Mouse (Mus musculus) R1 (cell line): ENCODE results near the gene Olfr314.
"Not testable (repeated sequence)": the region's sequence is repeated elsewhere in the genome, so short reads cannot be mapped to it uniquely, and the experiment has no call there.

Experiments used
- DNase-seq: peaks from one replicate; pipeline ENCODE4 v3.0.0-alpha.2; 2018; ENCODE audit warnings: low read depth, low spot score

Gene Olfr314

DNA sequence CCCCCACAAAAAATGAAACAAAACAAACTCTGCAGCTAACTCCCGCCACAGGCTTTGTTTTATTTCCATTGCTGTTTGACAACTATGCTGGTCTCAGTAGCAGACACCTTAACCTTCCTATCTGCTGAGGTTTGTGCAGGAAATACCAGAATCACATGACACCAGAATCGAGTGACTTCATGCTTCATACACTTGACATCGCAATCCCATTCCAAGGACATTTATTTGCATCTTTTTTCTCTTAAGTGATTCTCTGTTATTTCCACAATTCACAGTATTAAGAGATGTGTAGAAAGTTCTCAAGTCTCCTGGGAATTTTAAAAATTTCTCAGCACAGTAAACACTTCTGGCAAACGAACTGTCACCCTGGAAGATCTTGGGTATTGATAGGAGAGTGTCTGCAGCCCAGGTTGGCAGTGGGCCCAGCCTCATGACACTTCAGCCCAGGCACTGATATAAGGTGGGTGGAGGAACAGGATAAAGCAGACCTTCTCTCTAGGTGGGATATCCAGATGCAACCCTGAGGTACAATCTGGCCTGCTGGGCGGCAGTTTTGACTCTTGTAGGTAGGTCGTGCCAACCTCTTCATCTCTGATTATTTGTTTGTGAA lies at the start of gene Olfr314:
Olfr314 (plus strand) TSS at position 473 of the 610 bp plus-strand sequence.
- no peak for DNase-seq

DNA sequence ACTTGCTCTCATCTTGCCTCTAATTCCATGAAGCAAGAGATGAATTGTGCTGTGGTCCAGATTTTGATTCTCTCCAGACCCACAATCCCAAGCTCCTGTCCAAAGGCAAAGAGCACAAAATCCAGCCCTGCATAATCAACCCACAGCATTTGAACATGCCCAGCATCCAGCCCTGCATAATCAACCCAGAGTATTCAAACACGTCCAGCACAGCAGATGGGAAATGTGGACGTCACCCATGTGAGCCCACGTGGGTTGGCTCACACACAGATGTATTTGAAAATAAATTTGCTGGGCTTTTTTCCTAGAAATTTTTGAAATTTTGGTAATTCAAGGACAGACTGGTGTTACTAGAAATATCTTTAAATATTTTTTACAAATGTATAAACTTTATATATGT lies 49.4 kb upstream of the Olfr314 start:
- DNase-seq: peak; percentile 6

DNA sequence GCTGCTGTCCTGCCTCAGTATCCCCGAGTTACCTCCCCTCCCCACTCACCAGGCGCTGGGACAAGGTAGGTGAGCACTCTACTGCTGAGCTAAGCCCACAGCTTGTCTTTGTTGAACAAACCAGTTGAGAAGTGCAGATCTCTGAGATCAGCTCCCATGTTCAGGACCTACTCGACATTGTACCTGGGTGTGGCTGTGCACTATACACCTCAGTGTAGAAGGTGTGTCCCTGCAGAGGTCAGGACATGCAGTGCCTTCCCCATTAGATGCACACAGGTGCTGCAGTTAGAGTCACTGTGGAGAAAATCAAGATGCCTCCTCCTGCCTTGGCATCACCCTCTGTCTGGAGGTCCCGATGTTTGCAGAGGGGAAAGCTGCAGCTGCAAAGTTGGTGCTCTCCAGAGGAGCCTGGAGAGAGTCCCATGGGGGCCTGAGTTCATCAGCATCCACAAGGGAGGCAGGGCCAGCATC lies 43.9 kb upstream of the Olfr314 start, which contains the start of gene Olfr317:
Olfr317 (minus strand) TSS at position 421 of the 471 bp plus-strand sequence.
- no peak for DNase-seq

DNA sequence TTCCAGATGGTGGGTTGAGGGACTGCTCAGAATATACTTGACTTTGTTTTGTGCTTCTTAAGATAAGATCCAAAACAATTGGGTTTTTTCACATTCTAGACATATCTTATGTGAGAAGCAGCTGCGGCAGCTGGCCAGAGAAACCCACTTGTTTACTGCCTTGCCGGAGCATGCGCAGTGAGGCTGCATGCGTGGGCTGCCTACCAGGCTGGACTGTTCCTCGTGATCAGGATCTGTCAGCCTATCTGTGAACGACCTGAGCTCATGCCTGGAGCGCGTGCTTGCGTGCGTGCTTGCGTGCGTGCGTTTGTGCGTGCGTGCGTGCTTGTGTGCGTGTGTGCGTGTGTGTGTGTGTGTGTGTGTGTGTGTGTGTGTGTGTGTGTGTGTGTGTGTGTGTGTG lies 31.7 kb upstream of the Olfr314 start:
- peak; percentile 26 for DNase-seq

DNA sequence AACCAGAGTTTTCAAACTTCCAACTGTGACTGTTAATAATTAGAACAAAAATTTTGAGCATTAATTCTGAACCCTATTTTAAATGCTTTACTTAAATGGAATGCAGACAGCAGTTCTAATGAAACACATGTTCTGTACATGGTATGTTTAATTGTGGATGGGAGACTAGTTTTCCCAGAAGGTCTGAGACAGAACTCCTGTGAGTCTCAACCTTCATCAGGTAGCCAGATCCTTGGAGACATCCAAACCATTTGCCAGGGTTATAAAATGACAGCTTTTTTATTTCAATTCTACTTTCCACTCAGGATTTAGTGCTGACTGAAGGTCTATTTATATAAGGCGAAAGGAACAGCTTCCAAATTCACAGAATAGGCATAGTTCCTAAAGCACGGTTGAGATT lies 30.3 kb upstream of the Olfr314 start, which contains the start of gene Olfr316:
Olfr316 (plus strand) TSS at position 301 of the 400 bp plus-strand sequence.
- no peak for DNase-seq

DNA sequence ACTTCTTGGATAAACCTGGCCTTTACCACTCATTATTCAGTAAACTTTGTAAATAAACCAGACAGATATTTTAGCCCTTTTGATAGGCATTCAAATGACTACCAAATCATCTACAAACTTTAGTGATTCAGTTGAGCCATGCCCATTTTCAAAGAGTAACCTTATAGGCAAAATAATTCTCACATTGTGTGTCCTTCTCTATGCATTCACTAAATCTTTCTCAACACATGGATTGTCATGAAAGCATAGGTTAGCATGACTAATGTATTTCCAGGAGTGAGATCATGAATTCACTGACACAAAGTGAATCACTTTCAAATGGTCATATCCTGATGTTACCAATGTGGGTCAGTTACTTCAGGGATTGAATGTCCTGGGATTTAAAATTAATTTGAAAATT lies 9.9 kb upstream of the Olfr314 start, which contains the start of gene Olfr315:
Olfr315 (plus strand) TSS at position 301 of the 400 bp plus-strand sequence.
- DNase-seq: no peak

DNA sequence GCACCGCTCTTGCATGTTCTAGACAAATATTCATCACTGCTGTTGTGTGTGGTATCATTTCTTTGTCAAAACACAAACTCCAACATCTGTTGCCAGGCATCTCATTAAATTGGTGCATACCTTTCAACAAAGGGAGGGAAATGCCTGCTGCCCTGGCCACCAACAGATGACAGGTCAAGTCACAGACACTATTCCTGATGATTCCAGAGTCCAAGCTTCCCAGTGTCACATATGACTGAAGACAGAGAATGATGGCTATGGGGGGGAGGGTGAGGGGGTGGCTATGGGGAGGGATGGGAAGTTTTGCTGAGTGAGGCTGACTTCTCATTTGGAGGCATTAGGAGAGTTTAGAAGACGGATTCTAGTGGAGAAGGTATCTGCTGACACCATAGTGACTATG lies 1.4 kb downstream of the Olfr314 start:
- no peak for DNase-seq

DNA sequence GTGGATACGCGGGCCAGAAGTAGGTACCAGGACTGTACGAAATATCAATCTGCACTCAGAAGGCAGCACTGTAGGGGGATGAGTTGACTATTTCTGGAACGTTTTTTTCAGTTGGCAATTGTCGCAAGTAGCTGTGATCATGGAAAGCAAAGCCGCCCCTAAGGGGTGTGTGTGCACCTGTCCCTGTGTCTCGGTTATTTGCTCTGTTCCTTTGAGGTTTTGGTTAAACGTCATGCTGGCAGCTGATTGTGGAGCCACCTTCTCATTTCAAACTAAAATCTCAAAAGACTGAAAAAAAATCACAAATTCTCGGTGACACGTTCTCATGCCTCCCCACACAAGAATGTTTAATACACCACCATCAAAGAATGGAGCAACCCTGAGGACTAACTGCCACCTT lies 4.9 kb downstream of the Olfr314 start:
- no peak for DNase-seq

DNA sequence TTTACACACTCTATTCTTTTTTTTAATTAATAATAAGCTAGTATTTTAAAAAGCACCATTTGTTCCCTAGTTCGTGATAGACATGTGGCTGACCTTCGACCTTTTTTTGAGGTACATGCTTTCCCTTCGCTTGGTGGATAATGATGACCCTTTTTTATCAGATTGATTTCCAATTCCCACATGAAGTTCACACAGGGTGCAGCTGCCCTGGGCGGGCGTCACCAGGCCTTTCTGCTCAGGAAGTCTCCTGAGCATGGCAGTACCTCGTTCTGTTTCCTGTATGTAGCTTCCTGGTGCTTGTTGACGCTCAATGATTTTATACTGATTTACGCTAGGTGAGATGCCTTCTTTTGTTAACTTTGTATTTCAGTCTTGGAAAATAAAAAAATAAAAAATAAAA lies 5.6 kb downstream of the Olfr314 start:
- DNase-seq: no peak

DNA sequence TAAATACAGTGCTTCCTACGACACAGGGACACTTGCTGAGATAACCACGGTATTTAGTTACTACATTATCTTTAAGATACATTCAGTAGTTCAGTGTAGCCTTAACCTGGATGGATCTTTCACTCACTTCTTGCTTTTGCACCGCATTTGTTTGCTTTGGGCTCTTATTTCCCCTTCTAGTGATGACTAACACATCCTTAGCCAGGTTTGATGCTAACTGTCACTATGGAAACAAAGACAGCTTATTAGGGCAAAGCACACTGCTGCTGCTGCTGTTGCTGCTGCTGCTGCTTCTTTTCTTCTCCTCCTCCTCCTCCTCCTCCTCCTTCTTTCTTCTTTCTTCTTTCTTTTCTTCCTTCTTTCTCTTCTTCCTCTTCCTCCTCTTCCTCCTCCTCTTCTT lies 6.8 kb downstream of the Olfr314 start:
- no peak for DNase-seq

DNA sequence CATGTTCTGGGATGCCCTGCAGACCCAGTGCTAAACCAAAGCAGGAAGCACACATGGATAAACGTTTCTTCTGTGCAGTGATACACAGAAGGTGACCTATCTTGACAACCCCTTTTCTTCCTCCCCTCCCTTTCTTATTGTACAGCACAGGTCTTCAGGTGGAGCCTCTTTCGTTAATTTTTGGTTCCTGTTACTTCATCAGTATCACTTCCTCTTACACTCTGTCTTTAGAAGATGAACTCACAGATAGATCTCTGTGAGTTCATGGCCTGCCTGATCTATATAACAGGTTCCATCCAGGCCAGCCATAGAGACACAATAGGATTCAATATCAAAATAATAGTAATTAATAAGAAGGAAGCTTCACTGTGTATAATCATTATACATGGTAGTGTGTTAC lies 7.3 kb downstream of the Olfr314 start:
- no peak for DNase-seq

DNA sequence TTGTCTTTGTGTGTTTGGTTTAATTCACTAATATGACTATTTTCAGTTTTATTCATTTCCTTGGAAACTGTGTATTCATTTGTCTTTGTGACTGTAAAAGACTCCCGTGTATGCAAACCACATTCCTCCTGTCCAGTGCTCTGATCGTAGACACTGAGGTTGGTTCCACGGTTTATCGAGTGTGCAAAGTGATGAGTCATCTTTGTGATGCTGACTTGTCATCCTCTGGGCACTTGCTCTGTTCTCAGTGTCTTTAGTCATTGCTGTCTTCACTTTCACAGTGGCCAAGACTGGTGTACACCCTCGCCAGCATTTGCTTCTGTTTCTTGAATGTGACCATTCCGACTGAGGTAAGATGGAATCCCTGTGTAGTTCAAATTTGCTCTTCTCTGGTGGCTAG lies 7.9 kb downstream of the Olfr314 start:
- no peak for DNase-seq

DNA sequence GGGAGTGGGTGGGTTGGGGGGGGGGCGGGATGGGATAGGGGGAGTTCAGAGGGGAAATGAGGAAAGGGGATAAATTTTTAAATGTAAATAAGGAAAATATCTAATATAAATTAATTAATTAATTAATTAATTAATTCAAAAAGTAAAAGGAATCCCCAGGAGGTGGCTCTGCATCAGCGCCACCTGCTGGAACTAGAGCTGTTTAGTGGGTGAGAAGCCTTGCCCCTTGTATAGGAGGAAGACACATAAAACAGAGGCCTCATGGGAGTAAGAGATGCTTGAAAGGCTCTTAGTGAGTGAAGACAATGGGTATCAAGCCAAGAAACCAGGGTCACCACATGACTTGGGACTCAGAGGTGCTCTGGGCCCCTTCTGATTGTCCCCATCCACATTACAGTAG lies 13.1 kb downstream of the Olfr314 start:
- no peak for DNase-seq

DNA sequence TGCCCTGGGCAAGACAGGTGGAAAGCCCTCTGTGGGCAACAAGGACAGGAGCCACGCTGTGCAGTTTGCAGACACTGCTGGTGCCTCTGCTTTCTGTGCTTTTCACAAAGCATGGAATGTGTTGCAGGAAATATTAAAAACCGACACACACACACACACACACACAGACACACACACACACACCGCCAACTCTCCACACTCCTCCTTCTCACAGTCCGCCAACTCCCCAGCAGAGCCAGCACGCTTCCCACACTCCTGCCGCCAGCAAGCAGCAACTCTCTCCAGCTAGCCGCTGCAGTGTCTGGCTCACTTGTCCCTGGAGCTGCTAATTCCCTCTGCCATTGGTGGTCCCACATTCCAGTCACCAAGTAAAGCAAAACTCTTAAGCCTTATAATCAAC lies 14.1 kb downstream of the Olfr314 start:
- DNase-seq: no peak

DNA sequence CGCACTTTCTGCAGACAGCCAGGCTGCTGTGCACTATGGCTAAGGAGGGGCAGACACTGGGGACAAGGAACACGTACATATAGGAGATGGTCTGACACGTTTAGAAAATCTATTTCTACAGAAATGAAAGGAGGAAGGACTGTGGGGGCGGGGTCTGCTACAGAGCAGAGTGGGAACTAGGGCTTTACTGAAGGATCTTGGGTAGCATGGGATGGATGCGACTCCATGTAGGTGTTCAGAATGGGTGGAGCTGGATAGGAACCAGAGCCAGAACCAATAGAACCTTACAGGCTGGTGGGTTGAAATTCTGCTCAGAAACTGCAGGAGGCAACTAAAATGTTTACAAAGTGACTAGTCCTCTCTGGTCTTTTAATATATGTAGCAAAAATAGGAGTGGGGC lies 17.0 kb downstream of the Olfr314 start:
- no peak for DNase-seq

DNA sequence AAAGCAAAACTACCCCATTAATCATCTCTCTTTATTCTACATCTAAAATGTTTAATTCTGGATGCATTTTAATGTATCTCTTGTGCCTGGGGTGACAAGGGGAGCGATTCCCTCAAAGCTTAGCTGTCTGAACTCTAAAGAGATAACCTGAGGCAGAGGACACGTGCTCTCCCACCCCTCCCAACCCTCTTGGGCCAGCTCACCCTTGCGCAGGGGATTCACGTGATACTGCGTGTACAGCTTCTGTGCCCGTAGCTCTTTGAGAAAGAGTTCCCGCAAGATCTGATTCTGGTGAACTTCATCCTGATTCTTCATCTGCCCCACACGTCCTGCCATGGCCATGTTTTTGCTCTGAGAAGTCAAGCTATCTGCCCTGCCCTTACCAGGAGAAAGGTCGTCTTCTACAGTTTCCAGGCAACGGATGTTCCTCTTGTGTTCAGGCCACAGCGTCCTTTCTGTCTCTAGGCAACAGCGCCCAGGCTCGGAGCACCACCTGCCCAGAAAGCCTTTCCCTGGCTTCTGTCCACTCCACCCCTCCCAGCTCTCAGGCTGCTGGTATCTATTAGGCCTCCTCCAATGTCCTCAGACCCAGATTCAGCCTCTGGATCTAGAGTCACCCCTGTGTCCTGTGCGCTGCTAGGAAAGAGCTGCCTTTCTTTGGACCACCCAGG lies 18.9 kb downstream of the Olfr314 start, which contains the start of gene Fam183b:
Fam183b (minus strand) TSS at position 403 of the 671 bp plus-strand sequence.
- peak; percentile 79 for DNase-seq

DNA sequence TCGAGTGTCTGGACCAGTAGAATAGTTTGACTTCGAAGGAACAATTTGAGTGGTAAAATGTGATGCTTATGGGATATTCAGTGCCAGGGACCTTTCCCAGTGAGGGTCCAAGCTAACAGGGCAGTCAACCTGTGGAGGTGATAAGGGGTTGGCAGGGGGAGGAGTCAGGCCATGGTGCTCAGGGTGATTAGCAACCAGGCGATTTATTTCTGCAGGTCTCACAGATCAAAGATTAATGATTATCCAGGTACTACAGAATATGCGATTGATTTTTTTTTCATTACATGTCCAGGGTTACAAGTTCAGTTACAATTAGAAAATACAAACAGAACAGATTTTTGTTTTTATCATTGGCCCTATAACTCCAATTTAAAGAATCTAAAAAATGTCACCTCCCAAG lies 21.1 kb downstream of the Olfr314 start:
- no peak for DNase-seq

DNA sequence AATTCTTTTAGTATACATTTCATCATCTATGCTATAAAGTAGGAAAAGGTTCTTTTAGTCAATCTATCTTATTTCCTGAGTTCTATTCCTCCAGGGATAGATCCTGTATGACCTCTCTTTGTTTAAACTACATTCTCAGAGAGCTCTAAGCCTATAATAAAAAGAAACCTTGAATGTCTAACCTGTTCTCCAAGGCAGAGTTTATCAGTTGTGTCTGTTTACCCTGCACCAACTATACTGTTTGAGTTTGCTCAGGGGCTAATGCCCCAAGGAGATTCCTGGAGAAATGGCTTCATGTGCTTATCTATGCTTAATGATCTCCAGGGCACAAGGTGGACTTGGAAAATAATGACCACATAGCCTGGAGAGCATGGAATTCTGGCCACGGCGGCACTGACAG lies 21.6 kb downstream of the Olfr314 start:
- DNase-seq: no peak

DNA sequence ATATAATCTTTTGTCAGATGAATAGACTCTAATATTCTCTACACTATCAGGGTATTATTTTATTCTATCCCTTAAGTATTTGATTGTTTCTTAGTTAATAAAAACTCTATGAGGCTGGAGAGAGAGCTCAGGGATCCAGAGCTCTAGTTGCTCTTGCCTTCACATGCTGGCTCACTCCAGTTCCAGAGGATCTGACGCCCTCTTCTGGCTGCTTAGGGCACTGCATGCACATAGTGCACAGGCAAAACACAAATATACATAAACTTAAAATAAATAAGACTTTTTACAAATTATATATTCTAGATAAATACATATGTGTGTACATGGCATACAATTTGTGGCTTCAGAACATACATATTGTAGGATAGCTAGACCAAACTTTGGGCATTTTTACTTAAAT lies 29.2 kb downstream of the Olfr314 start:
- peak; percentile 39 for DNase-seq

DNA sequence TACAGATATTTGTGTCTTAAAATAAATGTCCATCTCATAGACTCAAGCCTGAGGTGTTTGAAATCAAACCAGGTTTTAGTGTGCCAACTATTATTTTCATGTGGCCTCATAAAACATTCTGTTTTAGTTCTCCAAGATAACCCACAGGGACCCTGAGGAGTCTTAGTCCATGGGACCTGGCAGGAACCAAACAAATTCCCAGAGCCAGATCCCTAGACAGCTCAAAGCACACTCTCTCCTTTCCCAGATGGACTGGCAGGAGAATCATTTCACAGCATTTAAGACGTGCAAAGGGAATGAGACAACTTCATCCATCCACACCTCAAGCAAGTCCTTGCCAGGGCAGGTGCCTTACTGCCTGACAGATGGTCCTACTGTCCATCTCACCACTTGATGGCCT lies 31.9 kb downstream of the Olfr314 start, which contains the start of gene Olfr313:
Olfr313 (plus strand) TSS at position 301 of the 400 bp plus-strand sequence.
- DNase-seq: not testable (repeated sequence)

DNA sequence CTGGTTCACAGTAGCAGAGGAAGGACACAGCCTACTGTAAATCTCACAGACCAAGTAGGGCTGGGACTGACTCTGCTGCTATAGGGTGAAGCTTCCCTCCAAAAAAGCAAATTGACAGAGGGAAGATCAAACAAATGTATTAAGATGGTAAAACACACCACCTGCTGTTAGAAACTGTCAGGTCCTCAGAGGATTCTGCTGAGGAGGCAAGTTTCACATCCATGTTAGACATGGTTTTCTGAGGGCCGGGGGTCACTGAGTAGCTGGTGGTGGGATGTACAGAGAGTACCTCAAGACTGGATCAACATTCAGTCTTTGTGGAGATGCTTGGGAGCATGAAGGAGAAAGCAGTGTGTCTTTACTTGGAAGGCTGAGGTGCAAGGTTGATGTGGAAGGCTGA lies 32.9 kb downstream of the Olfr314 start:
- no peak for DNase-seq

DNA sequence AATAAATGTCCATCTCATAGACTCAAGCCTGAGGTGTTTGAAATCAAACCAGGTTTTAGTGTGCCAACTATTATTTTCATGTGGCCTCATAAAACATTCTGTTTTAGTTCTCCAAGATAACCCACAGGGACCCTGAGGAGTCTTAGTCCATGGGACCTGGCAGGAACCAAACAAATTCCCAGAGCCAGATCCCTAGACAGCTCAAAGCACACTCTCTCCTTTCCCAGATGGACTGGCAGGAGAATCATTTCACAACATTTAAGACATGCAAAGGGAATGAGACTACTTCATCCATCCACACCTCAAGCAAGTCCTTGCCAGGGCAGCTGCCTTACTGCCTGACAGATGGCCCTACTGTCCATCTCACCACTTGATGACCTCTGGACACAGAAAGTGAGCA lies 46.2 kb downstream of the Olfr314 start, which contains the start of gene Olfr312:
Olfr312 (plus strand) TSS at position 301 of the 400 bp plus-strand sequence.
- not testable (repeated sequence) for DNase-seq

DNA sequence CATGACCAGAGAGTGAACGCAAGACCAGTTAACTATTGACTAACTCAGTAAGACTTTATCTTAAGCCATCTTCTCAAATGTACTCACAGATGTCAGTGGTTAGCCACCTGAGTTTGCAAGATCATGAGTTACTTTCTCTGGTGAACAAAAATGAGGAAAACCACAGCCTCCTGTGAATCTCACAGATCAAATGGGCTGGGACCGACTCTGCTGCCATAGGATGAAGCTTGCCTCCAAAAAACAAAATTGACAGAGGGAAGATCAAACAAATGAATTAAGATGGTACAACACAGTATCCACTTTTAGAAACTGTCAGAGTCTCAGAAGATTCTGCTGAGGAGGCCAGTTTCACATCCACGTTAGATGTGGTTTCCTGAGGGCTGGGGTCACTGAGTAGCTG lies 47.0 kb downstream of the Olfr314 start:
- DNase-seq: no peak
